Mouse (Mus musculus): ENCODE results near the gene Ankrd66.

DNA sequence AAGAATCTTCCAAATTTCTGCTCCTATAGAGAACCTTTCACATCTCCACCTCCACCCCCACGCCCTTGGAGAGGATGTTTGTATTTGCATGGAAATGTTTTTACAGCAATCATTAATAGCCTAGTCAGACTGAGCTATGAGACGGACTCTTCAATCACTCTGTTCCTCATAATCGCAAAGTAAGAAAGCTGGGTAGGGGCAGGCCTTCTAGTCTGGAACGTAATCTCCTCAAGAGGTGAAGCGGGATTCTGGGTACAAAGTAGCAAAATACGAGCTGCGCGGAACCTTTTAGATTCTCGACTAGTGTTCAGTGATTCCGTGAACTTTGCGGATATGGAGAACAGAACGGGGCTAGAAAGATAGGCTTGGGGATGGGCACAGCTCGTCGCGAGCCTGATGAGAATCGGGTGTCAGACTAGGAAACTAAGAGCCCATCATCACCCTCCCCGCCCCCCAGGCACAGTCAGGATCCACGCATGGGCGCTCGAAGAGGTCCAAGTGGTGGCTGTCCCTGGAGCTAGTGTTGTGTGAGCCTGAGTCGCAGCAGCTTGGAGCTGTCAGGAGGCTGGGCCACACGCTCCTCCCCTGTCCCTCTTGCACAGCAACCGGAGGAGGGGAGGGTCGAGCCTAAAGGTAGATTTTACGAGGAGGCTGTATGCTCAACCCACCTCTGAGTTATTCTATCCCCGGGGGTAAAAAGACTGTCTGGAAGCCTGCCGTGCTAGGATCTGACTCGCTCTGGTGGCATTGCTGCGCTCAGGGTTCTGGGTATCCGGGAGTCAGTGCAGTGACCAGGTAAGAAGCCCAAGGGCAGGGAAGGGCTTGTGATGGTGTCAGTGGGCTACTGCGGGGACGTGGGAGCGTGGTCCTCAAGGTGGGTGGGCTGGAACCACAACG lies 24.8 kb upstream of the Ankrd66 start, which contains the start of gene Pla2g7:
- TF ChIP-seq CTCF (IDR thresholded peaks at IDR 0.05; ENCODE audit: extremely low read depth, insufficient read depth, insufficient read length, insufficient replicate concordance), result no peak
- TF ChIP-seq POLR2A (IDR thresholded peaks at IDR 0.05; ENCODE audit: low read depth, low read length), result no peak

All from spleen, adult 2 months (tissue).